In genomic region chr11:106851438-106851837, GRCm38 (mm10) we compare ENCODE assay signal across 10 mouse cellular contexts.
A peak's percentile ranks its signal among the peaks of the same experiment; 100 is the strongest.
DNase-seq lines count a peak whose midpoint lies in the region; ATAC-seq and TF ChIP-seq lines count a peak whose summit lies in the region.
"Had no signal": no experiment of that assay in that cellular context is flagged by ENCODE, and none has a peak within 500 bp of the region (broad histone marks: within the 10 kb centered on the region; RNA-seq: fewer than 3 reads in every experiment).

No protein-coding gene starts in this region.

- 50% methylated on average over 2 of the region's 2 CpGs for WGBS in lung, embryonic 14.5 days
- 51% methylated on average over 2 of the region's 2 CpGs for WGBS in lung, adult 2 months
- WGBS in midbrain, embryonic 11.5 days: 58% methylated on average over 2 of the region's 2 CpGs

- no peak overlapping the region for H3K4me3 ChIP-seq in gastrocnemius, adult 2 months
- H3K4me3 ChIP-seq in lung, embryonic 14.5 days (ENCODE audit: low read depth, low read length): no peak overlapping the region
- no peak overlapping the region for H3K4me3 ChIP-seq in lung, adult 2 months (replicated peaks; ENCODE audit: extremely low read depth, low read depth, low read length)
- H3K4me3 ChIP-seq in midbrain, embryonic 11.5 days (ENCODE audit: low read depth, low read length): no peak overlapping the region
- H3K4me3 ChIP-seq: intestine, embryonic 15.5 days had no signal

- no peak for DNase-seq in gastrocnemius, adult 2 months
- DNase-seq in gastrocnemius, postnatal 36 days: no peak
- peak; percentile 77 for DNase-seq in lung, embryonic 14.5 days
- no peak for DNase-seq in lung, adult 2 months
- peak; percentile 56 for DNase-seq in brain, adult 2 months (ENCODE audit: low read depth, low spot score)
- DNase-seq in retina, postnatal 7 days (ENCODE audit: low read depth, low spot score): peak; percentile 8
- no peak for DNase-seq in right cerebral cortex, postnatal 10 days (ENCODE audit: low spot score in 2 of 2)
- no peak for DNase-seq in midbrain, embryonic 11.5 days (ENCODE audit: low spot score, missing footprints)
- DNase-seq: thymus, adult 18-20 months had no signal

- H3K27ac ChIP-seq in gastrocnemius, adult 2 months: no peak overlapping the region
- H3K27ac ChIP-seq in lung, embryonic 14.5 days (ENCODE audit: low read depth): no peak overlapping the region
- H3K27ac ChIP-seq in midbrain, embryonic 11.5 days (ENCODE audit: low read depth, low read length): no peak overlapping the region
- H3K27ac ChIP-seq: intestine, embryonic 15.5 days had no signal

- H3K27me3 ChIP-seq in lung, embryonic 14.5 days (ENCODE audit: insufficient read depth, low read length): no peaks in the 10 kb centered on the region
- H3K27me3 ChIP-seq in midbrain, embryonic 11.5 days (ENCODE audit: control insufficient read depth, insufficient read depth, low read length): no peaks in the 10 kb centered on the region
- H3K27me3 ChIP-seq: intestine, embryonic 15.5 days had no signal

- peaks cover 64% of the 10 kb centered on the region for H3K36me3 ChIP-seq in lung, embryonic 14.5 days (ENCODE audit: insufficient read depth)
- H3K36me3 ChIP-seq in midbrain, embryonic 11.5 days (ENCODE audit: control insufficient read depth, insufficient read depth, low read length): peaks cover 6% of the 10 kb centered on the region; the same call in 1 of the 2 replicates

- TF ChIP-seq CTCF in gastrocnemius, adult 2 months (IDR thresholded peaks at IDR 0.05): peak; percentile 68
- TF ChIP-seq CTCF in lung, embryonic 14.5 days (IDR thresholded peaks at IDR 0.05; ENCODE audit: low read depth): peak; percentile 53
- TF ChIP-seq CTCF in lung, adult 2 months (IDR thresholded peaks at IDR 0.05; ENCODE audit: insufficient read depth, low read length): no peak

- H3K9me3 ChIP-seq in lung, embryonic 14.5 days (ENCODE audit: low read depth, low read length): no peaks in the 10 kb centered on the region
- no peaks in the 10 kb centered on the region for H3K9me3 ChIP-seq in midbrain, embryonic 11.5 days (ENCODE audit: control insufficient read depth, low read length)
- H3K9me3 ChIP-seq: intestine, embryonic 15.5 days had no signal

- no peak for TF ChIP-seq POLR2A in lung, adult 2 months (IDR thresholded peaks at IDR 0.05; ENCODE audit: borderline replicate concordance, extremely low read depth, low read depth, low read length)

- ATAC-seq in lung, embryonic 14.5 days (ENCODE audit: insufficient read depth): no peak
- no peak for ATAC-seq in midbrain, embryonic 11.5 days (ENCODE audit: low FRiP score)
- ATAC-seq: intestine, embryonic 15.5 days had no signal

- intact Hi-C loops in gastrocnemius, adult 2 months (cut with DNase I): loop anchor here (5.0 kb wide), 1 partner anchor 191 kb away; no protein-coding TSS in a partner anchor
- intact Hi-C loops in gastrocnemius, postnatal 36 days (cut with DNase I): loop anchor here (5.0 kb wide), 2 partner anchors 61 to 131 kb away; no protein-coding TSS in a partner anchor

- no peak overlapping the region for H3K9ac ChIP-seq in lung, embryonic 14.5 days
- no peak overlapping the region for H3K9ac ChIP-seq in midbrain, embryonic 11.5 days (ENCODE audit: low read length)
- H3K9ac ChIP-seq: intestine, embryonic 15.5 days had no signal

- H3K4me1 ChIP-seq in lung, embryonic 14.5 days (ENCODE audit: insufficient read depth): no peaks in the 10 kb centered on the region
- no peaks in the 10 kb centered on the region; the same call in 1 of the 2 replicates for H3K4me1 ChIP-seq in lung, adult 2 months (ENCODE audit: control insufficient read depth, insufficient read depth, low read length)
- no peaks in the 10 kb centered on the region for H3K4me1 ChIP-seq in midbrain, embryonic 11.5 days (ENCODE audit: control insufficient read depth, insufficient read depth, low read length)
- H3K4me1 ChIP-seq: intestine, embryonic 15.5 days had no signal

- no peak overlapping the region for H3K4me2 ChIP-seq in lung, embryonic 14.5 days
- no peak overlapping the region for H3K4me2 ChIP-seq in midbrain, embryonic 11.5 days
- H3K4me2 ChIP-seq: intestine, embryonic 15.5 days had no signal

Comparison
In these comparisons a context has a peak if more than half of its experiments do, and no peak if none do; other contexts are left out.
1. DNase-seq: peak in lung, embryonic 14.5 days (single experiment), brain, adult 2 months (single experiment) and retina, postnatal 7 days (single experiment); none in gastrocnemius, adult 2 months (single experiment), gastrocnemius, postnatal 36 days (0 of 2), lung, adult 2 months (single experiment), right cerebral cortex, postnatal 10 days (0 of 2) and midbrain, embryonic 11.5 days (single experiment).